Mouse (Mus musculus): ENCODE data around the gene Phyhd1. TPM values are rescaled to one million over a fixed set of nuclear protein-coding genes. Genes with fewer than 3 reads are reported as not detected.

Phyhd1 gene
- polyA plus RNA-seq (2017; shearing (Covaris generic)): 4.7 TPM

DNA sequence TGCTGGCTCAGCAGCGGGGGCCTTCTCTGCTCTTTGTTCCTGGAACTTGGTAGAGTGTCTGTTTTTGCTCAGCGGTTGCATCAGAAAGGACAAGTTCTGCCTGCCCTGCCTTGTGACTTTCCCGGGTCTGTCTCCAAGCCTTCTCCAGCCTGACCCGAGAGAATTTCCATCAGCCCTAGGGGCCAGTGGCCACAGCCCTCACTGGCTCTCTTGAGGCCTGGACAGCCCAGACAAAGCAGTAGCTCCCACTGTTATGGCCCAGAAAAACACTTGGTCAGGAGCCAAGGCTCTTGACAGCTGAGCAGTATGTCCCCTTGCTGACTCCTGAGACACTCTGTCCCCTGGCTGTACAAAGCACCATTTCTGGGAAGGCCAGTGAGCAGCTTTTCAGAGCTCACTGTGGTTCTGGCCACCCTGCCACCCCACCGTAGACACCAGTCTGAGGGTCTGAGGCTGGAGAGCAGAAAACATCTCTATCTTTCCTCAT is at the start of gene Phyhd1:
Phyhd1 (plus strand) TSS at position 437 of the 487 bp plus-strand sequence.

DNA sequence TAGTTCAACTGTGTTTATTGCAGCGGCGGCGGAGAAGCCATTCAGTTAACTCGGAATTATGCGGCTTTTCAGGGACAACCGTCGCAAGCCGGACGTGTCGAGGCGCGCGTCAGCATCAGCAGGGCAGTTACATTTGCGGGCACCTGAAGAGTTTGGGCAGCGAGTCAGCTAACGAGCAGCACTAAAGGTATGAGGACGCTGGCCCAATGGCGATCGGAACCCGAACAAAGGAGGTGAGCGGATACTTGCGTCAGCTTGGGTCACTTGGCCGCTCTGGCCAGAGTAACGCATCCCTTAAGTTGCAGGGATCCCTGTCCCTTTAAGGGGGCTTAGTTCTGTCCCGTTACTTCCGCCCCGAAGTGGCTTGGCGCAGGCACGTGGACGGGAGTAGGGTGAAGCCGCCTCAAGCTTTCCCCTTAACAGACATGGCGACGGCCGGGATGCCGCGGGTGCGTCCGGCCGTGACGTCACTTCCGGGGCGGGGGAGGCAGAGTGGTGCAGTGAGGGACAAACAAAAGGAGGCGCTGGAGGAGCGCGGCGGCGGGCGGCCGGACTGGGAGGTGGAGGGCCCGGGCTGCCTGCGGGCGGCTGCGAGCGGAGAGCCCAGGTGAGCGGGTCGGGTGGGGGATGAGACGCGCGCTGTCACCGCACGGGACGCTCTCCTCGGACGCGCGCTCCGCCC is 28.7 kb upstream of the Phyhd1 start, which contains the start of gene Lrrc8a:
Lrrc8a (plus strand) TSS at position 517 of the 682 bp plus-strand sequence.

DNA sequence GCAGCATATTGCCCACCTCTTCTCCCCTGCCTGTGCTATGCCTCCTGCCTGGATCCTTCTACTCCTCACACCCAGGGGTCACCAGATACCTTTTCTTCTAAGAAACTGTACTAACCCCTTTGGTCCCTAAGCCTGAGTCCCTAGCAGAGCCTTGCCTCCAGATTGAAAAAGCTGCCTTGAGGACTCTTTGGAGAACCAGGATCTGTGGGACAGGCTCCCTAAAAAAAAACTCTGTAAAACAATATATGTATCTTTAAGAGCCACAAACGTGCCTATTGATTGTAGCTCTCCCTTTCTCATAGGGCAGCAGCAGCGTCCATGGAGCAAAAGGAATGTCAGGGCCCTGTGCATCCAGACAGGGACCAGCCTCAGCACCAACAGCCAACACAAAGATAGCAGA is 25.7 kb upstream of the Phyhd1 start, which contains the start of gene Gm28035:
Gm28035 (plus strand) TSS at position 301 of the 400 bp plus-strand sequence.

DNA sequence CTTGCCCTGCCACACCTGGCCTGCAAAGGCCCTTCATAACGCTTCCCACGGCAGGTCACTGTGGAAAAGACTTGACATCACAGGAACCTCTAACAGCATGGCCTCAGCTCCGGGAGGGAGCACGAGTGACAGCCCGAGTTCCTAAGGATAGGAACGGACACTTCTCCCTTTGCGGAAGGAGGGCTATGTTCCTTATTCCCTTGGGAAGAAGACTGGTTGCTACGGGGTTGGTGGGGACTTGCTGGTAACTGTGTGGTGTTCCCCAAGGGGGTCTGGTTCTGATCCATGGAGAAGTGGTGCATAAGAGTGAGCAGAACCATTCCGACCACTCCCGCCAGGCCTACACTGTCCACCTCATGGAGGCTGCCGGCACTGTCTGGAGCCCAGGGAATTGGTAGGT is 14.7 kb downstream of the Phyhd1 start, which contains the start of gene Gm28038:
Gm28038 (plus strand) TSS at position 301 of the 400 bp plus-strand sequence.

DNA sequence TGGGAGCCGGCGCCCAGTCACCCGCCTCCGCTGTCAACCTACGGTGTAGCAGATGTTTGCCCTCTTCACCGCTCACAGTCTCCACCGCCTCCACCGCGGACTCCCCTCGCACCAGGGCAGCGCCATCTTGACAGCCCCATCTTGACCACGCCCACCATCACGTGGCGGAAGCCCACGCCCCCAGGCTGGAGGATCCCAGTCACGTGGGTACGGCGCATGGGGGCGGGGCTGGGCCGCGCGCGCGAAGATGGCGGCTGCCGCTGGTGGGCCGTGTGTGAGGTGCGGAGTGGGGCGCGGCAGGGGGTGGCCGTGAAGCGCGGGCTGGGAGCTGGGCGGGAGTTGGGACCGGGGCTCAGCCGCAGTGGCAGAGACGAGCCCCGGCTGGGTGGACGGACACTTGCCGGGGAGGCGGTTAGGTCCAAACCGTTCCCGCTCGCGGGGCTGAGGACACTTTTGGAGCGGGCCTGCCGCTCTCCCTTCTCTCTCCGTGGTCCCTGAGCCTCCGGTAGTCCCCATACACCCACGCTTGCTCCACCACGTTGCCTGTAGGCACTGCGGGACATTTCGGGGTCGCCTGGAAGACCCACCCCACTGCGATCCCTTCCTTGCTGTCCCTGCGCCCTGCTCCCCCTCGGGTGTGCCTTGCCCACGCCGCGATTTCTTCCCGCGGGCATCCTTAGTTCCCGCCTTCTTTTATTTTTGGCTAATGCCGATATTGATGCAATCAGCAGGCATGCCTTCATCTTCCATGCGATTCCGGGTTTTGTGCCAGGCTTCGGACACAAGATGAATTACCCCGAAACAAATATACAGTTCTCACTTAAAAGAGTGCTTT is 20.4 kb downstream of the Phyhd1 start, which contains the start of the genes Dolk and Nup188:
Dolk (minus strand) TSS at position 143 of the 835 bp plus-strand sequence.
Nup188 (plus strand) TSS at position 206 of the 835 bp plus-strand sequence.

Other genes starting within 250 kb of the Phyhd1 start
- 1.7 TPM for gene Wdr34, start 217.3 kb upstream of the Phyhd1 start, polyA plus RNA-seq (2017; shearing (Covaris generic))
- gene Set, start 208.8 kb upstream of the Phyhd1 start, polyA plus RNA-seq (2017; shearing (Covaris generic)): 141 TPM
- gene Pkn3, start 188.5 kb upstream of the Phyhd1 start, polyA plus RNA-seq (2017; shearing (Covaris generic)): 2.5 TPM
- 32.3 TPM for gene Zdhhc12, start 172.6 kb upstream of the Phyhd1 start, polyA plus RNA-seq (2017; shearing (Covaris generic))
- gene Zer1, start 141.6 kb upstream of the Phyhd1 start, polyA plus RNA-seq (2017; shearing (Covaris generic)): 37.3 TPM
- 8.8 TPM for gene Tbc1d13, start 132.5 kb upstream of the Phyhd1 start, polyA plus RNA-seq (2017; shearing (Covaris generic))
- gene Endog, start 94.7 kb upstream of the Phyhd1 start, polyA plus RNA-seq (2017; shearing (Covaris generic)): 2.6 TPM
- gene Spout1, start 87.7 kb upstream of the Phyhd1 start, polyA plus RNA-seq (2017; shearing (Covaris generic)): 47.6 TPM
- gene Kyat1, start 60.4 kb upstream of the Phyhd1 start, polyA plus RNA-seq (2017; shearing (Covaris generic)): 11.9 TPM
- 6.4 TPM for gene Lrrc8a, start 28.5 kb upstream of the Phyhd1 start, polyA plus RNA-seq (2017; shearing (Covaris generic))
- 1.6 TPM for gene Gm28035, start 25.6 kb upstream of the Phyhd1 start, polyA plus RNA-seq (2017; shearing (Covaris generic))
- not detected for gene Gm28038, start 14.8 kb downstream of the Phyhd1 start, polyA plus RNA-seq (2017; shearing (Covaris generic))
- gene Dolk, start 20.1 kb downstream of the Phyhd1 start, polyA plus RNA-seq (2017; shearing (Covaris generic)): 19.2 TPM
- gene Nup188, start 20.2 kb downstream of the Phyhd1 start, polyA plus RNA-seq (2017; shearing (Covaris generic)): 25.2 TPM
- gene Sh3glb2, start 93.1 kb downstream of the Phyhd1 start, polyA plus RNA-seq (2017; shearing (Covaris generic)): 145 TPM
- gene Miga2, start 98.0 kb downstream of the Phyhd1 start, polyA plus RNA-seq (2017; shearing (Covaris generic)): 16.8 TPM
- gene Dolpp1, start 126.1 kb downstream of the Phyhd1 start, polyA plus RNA-seq (2017; shearing (Covaris generic)): 39.1 TPM
- gene Crat, start 149.6 kb downstream of the Phyhd1 start, polyA plus RNA-seq (2017; shearing (Covaris generic)): 7.4 TPM
- 137 TPM for gene Ptpa, start 149.8 kb downstream of the Phyhd1 start, polyA plus RNA-seq (2017; shearing (Covaris generic))
- 0.24 TPM for gene Ier5l, start 208.0 kb downstream of the Phyhd1 start, polyA plus RNA-seq (2017; shearing (Covaris generic))